Mouse (Mus musculus) NIH3T3 (cell line): ENCODE measurements around the gene Sgsm2.

Source experiments
- DNase-seq: peaks from one replicate; pipeline ENCODE4 v3.0.0-alpha.2; 2012; ENCODE audit warnings: low read depth

Gene Sgsm2

GRCm38 (mm10) chr11:74841366-74841765 is 55.5 kb downstream of the Sgsm2 start:
- no peak for DNase-seq

DNA sequence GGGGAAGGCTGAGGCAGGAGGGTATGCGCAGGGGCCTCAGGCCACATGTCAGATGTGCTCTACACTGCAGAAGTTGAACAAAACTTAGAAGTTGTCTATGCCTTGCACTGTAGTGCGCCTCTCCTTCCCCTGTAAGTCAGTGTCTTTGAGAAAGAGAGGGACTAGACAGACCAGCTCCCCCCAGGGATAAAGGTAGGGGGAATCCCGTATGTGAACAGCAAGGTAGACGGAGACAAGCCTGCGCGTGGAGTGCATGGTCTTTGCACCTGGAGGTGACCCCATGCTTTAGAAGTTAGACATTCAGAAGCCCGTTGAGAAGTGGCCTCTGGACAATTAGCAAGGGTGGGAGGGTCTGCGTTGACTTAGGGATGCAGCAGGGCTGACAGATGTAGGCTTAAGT is 56.1 kb downstream of the Sgsm2 start:
- no peak for DNase-seq

DNA sequence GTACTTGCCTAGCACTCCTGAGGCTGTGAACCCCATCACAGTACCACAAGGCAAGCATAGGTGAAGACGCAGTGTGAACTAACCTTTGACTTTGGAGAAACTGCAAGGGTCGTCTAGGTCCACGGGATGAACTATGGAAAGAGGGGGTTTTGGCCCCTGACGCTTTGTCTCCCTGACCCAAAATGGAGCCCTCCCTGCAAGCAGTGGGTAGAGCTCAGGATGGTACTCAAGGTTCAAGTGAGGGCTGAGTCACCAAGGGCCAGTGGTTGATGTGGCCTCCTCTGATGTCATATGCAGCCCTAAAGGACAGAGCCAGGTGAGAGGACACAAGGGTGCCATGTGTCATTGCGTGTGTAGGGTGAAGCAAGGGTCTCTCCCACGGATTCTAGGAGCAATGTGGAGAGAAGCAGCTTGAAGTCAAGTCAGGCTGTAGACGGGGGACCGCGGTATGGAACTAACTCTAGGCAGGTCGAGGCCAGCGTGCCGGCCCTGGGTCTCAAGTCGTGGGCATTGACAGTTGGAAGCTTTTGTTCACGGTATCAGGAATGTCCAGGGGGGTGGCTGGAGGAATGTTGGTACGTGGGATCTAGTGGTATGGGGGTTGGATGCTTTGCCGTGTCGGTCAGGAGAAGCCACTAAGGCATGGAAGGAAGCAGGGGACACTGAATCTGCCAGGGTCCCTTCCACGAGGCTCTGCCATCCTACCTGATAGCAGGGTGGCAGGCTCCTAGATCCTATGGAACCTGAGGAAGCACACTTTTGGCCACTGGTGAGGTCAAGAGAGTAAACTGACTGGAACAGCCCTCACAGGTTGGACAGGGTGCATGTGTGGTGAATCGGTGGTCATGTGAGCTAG is 56.8 kb downstream of the Sgsm2 start:
- no peak for DNase-seq

GRCm38 (mm10) chr11:74838971-74839370 is 57.9 kb downstream of the Sgsm2 start:
- DNase-seq, result peak; percentile 92

- DNase-seq, result peak; percentile 97
Measured at GRCm38 (mm10) chr11:74838441-74838840, 58.4 kb downstream of the Sgsm2 start.

GRCm38 (mm10) chr11:74837694-74838431 is 59.0 kb downstream of the Sgsm2 start:
- DNase-seq, result peak; percentile 94

GRCm38 (mm10) chr11:74837056-74837693 is 59.7 kb downstream of the Sgsm2 start:
- DNase-seq, result no peak

- DNase-seq, result no peak
Measured at GRCm38 (mm10) chr11:74836225-74837055, 60.4 kb downstream of the Sgsm2 start.

DNA sequence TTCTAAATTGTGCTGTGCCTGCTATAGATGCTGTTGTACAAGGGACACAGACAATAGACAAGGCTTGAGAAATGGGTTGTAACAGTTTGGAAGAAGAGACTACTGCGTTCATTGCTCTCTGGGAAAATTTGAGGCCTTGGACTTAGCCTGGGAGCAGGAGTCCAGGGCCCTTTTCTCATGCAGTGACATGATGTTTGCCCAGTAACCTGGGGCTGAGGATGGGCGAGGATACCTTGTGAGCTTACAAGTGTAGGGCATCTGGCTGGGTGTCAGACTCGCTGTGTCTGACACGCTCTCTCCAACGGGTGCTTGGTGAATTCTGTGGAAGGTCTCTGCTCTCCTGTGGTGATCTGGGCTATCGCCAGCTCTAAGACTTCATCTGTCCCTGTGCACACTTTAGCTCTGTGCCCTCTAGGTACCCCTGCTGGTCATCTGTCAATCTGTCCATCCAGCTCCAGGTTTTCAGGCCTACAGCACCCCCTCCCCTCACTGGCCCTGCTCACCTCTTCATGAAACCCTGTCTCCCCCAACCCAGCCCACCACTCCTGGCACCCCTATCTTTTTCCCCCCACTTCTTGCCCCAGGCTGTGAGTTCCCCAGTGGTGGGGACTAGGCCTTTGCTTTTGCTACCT is 61.2 kb downstream of the Sgsm2 start:
- no peak for DNase-seq

GRCm38 (mm10) chr11:74834650-74835277 is 62.1 kb downstream of the Sgsm2 start:
- DNase-seq, result no peak

- no peak for DNase-seq
Measured at GRCm38 (mm10) chr11:74834359-74834638, 62.6 kb downstream of the Sgsm2 start.

- DNase-seq, result no peak
Measured at GRCm38 (mm10) chr11:74833536-74834358, 63.1 kb downstream of the Sgsm2 start.

GRCm38 (mm10) chr11:74832503-74833143 is 64.2 kb downstream of the Sgsm2 start:
- peak; percentile 89 for DNase-seq

- peak; percentile 100 for DNase-seq
Measured at GRCm38 (mm10) chr11:74831606-74832451, 65.0 kb downstream of the Sgsm2 start.

GRCm38 (mm10) chr11:74831191-74831605 is 65.7 kb downstream of the Sgsm2 start:
- DNase-seq, result peak; percentile 69

DNA sequence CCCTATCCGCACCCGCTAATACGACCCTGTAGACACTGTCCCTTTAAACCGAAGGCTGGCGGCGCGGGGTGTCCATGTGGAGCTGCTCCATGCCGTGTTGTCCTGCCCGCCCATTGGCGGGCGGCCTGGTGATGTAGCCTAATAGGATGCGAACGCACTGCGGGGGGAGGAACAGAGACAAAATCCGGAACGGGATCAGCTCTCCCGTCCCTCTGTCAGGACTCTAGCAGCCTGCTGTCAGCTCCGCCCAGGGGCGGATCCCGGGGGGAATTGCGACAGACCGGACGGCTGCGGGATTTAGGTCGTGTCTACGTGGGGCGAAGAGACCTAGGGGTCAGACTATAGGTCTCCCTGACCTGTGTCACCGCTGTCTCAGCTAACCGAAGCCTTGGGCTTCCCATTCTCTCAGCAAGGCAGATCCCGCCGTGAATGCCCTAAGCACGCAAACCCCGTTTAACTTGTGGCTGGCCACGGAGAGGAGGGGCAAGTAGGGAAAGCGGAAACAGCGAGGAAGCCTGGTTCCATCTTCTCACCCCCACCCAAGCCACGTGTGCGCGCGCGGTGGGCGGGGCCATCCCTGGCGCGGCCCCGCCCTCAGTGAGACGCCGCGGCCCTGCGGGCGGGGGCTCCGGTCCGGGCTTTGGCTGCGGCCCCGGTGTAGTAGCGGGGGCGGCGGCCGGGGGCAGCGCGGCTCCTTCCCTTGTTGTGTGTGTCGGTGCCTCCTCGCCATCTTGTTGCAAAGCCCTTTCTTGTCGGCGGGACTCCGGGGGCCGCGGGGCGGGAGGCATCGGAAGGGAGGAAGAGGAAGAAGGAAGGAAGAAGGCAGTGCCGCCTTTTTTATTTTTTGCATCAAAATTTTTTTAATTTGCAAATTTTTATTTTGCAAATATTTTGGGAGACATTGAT is 66.4 kb downstream of the Sgsm2 start, which contains the start of gene Mnt:
Gene Mnt (plus strand): TSS at position 665 of the 906 bp plus-strand sequence.
- DNase-seq, result peak; percentile 99

DNA sequence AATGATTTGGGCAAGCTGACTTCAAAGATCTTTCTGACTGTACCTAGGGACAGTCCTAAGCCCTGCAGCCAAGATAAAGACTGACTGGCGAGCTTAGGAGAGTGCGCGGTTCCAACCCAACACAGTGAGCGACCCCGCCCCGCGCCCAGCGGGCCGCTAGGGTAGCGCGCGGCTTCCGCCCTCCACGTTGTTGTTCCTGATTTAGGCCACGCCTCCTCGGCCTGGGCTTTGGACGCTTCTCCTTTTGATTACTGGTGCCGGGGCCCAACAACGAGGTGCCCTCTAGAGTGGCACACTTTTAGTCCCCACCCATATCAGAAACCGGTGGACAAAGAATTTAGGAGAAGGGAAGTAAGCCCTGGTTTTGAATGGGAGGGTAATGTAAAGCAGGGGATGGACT is 67.0 kb downstream of the Sgsm2 start:
- DNase-seq, result peak; percentile 94
